Mouse (Mus musculus): Measurements from ENCODE around the gene Mybpc3.

Mybpc3 gene

GRCm38 (mm10) chr2:91109807-91110385 lies 8.0 kb upstream of the Mybpc3 start:
- ChIA-PET POLR2A (interaction anchor here in 2 of 4 experiments (0.9 to 6.1 kb wide), 21 partner anchors 12 to 184 kb away, joined by 3 to 68 read pairs (median 4); partner anchors contain the start of genes Ddb2 (in 2 of the 2), Rapsn (in 2 of the 2), Psmc3 (in 1 of the 2) and Slc39a13 (in 1 of the 2)), CTCF (interaction anchor here in 3 of 4 experiments (0.5 to 1.5 kb wide), 10 partner anchors 13 to 371 kb away, joined by 3 to 6 read pairs (median 3); partner anchors contain the start of gene Slc39a13 (in 1 of the 3))

- ChIA-PET CTCF (interaction anchor here (0.5 to 1.5 kb wide), 18 partner anchors 11 to 370 kb away, joined by 3 to 6 read pairs (median 3); partner anchors contain the start of gene Slc39a13 (in 1 of the 4)), POLR2A (interaction anchor here in 3 of 4 experiments (0.6 to 6.1 kb wide), 27 partner anchors 10 to 192 kb away, joined by 3 to 68 read pairs (median 4); partner anchors contain the start of genes Ddb2 (in 3 of the 3), Rapsn (in 2 of the 3), Psmc3 (in 1 of the 3) and Slc39a13 (in 1 of the 3))
Observed at GRCm38 (mm10) chr2:91110429-91110828, 7.5 kb upstream of the Mybpc3 start.

- ChIA-PET POLR2A (interaction anchor here in 3 of 4 experiments (0.5 to 6.1 kb wide), 79 partner anchors 8 to 709 kb away, joined by 3 to 68 read pairs (median 4); partner anchors contain the start of genes Arfgap2 (in 3 of the 3), Ddb2 (in 3 of the 3), Pacsin3 (in 2 of the 3) and Rapsn (in 2 of the 3)), CTCF (interaction anchor here in 3 of 4 experiments (0.9 to 4.3 kb wide), 12 partner anchors 41 to 376 kb away, joined by 3 to 45 read pairs (median 4); partner anchors contain the start of gene Ddb2 (in 3 of the 3))
Observed at GRCm38 (mm10) chr2:91111832-91112231, 6.1 kb upstream of the Mybpc3 start.

GRCm38 (mm10) chr2:91112491-91112890 lies 5.5 kb upstream of the Mybpc3 start:
- POLR2A ChIA-PET, result interaction anchor here (0.5 to 6.1 kb wide), 101 partner anchors 9 to 519 kb away, joined by 3 to 68 read pairs (median 4); partner anchors contain the start of genes Ddb2 (in 4 of the 4), Arfgap2 (in 3 of the 4), Acp2 (in 2 of the 4) and Madd (in 2 of the 4)
- CTCF ChIA-PET, result interaction anchor here in 3 of 4 experiments (0.6 to 4.3 kb wide), 18 partner anchors 9 to 375 kb away, joined by 3 to 45 read pairs (median 4); partner anchors contain the start of genes Ddb2 (in 3 of the 3), Slc39a13 (in 2 of the 3), Acp2 (in 1 of the 3) and Nr1h3 (in 1 of the 3)

GRCm38 (mm10) chr2:91113334-91113733 lies 4.6 kb upstream of the Mybpc3 start:
- POLR2A ChIA-PET, result interaction anchor here (0.5 to 6.1 kb wide), 67 partner anchors 8 to 590 kb away, joined by 3 to 68 read pairs (median 6); partner anchors contain the start of genes Ddb2 (in 4 of the 4), Arfgap2 (in 3 of the 4), Acp2 (in 2 of the 4) and Lrp4 (in 2 of the 4)

GRCm38 (mm10) chr2:91113852-91114251 lies 4.1 kb upstream of the Mybpc3 start:
- ChIA-PET CTCF (interaction anchor here (0.5 to 4.3 kb wide), 10 partner anchors 10 to 951 kb away, joined by 3 to 45 read pairs (median 6); partner anchors contain the start of genes Ddb2 (in 1 of the 4) and Slc39a13 (in 1 of the 4)), POLR2A (interaction anchor here (0.5 to 6.1 kb wide), 43 partner anchors 7 to 590 kb away, joined by 3 to 68 read pairs (median 7); partner anchors contain the start of genes Ddb2 (in 3 of the 4), Acp2 (in 2 of the 4), Arfgap2 (in 2 of the 4) and Nr1h3 (in 2 of the 4))

More at GRCm38 (mm10) chr2:91113334-91113733, 4.6 kb upstream of the Mybpc3 start:
- CTCF ChIA-PET, result interaction anchor here (0.5 to 4.3 kb wide), 14 partner anchors 10 to 951 kb away, joined by 3 to 45 read pairs (median 4); partner anchors contain the start of genes Ddb2 (in 3 of the 4) and Slc39a13 (in 2 of the 4)

- CTCF ChIA-PET, result interaction anchor here (0.5 to 4.3 kb wide), 184 partner anchors 8 to 1068 kb away, joined by 3 to 56 read pairs (median 4); partner anchors contain the start of genes Ddb2 (in 4 of the 4), Arfgap2 (in 3 of the 4), Slc39a13 (in 3 of the 4) and Acp2 (in 2 of the 4)
- POLR2A ChIA-PET, result interaction anchor here (0.5 to 6.1 kb wide), 66 partner anchors 9 to 412 kb away, joined by 3 to 68 read pairs (median 4); partner anchors contain the start of genes Ddb2 (in 4 of the 4), Acp2 (in 3 of the 4), Nr1h3 (in 3 of the 4) and Slc39a13 (in 3 of the 4)
Observed at GRCm38 (mm10) chr2:91114781-91115577, 3.0 kb upstream of the Mybpc3 start.

- ChIA-PET CTCF (interaction anchor here (0.6 to 4.3 kb wide), 185 partner anchors 8 to 1067 kb away, joined by 3 to 56 read pairs (median 4); partner anchors contain the start of genes Ddb2 (in 4 of the 4), Arfgap2 (in 3 of the 4), Slc39a13 (in 3 of the 4) and Acp2 (in 2 of the 4)), POLR2A (interaction anchor here (0.5 to 6.1 kb wide), 60 partner anchors 8 to 412 kb away, joined by 3 to 66 read pairs (median 4); partner anchors contain the start of genes Ddb2 (in 4 of the 4), Acp2 (in 3 of the 4), Nr1h3 (in 3 of the 4) and Slc39a13 (in 3 of the 4))
Observed at GRCm38 (mm10) chr2:91115578-91115970, 2.4 kb upstream of the Mybpc3 start.

- ChIA-PET CTCF (interaction anchor here in 1 of 4 experiments (1.3 to 2.3 kb wide), 2 partner anchors 51 to 78 kb away, joined by 3 to 34 read pairs; no protein-coding TSS in a partner anchor), POLR2A (interaction anchor here in 2 of 4 experiments (0.5 to 2.8 kb wide), 6 partner anchors 14 to 178 kb away, joined by 3 to 13 read pairs (median 8); partner anchors contain the start of genes Acp2 (in 1 of the 2), Ddb2 (in 1 of the 2), Madd (in 1 of the 2) and Nr1h3 (in 1 of the 2))
Observed at GRCm38 (mm10) chr2:91116842-91117241, 1.1 kb upstream of the Mybpc3 start.

- ChIA-PET CTCF (interaction anchor here in 1 of 4 experiments (0.6 kb wide), 1 partner anchor 636 kb away, joined by 3 read pairs; no protein-coding TSS in a partner anchor), POLR2A (interaction anchor here in 2 of 4 experiments (0.6 to 2.8 kb wide), 10 partner anchors 10 to 146 kb away, joined by 3 to 13 read pairs (median 3); partner anchors contain the start of genes Ddb2 (in 2 of the 2) and Arfgap2 (in 1 of the 2))
Observed at GRCm38 (mm10) chr2:91118647-91119046, 703 bp downstream of the Mybpc3 start.

- ChIA-PET POLR2A (interaction anchor here in 3 of 4 experiments (0.9 to 2.8 kb wide), 6 partner anchors 11 to 118 kb away, joined by 3 to 13 read pairs (median 4); partner anchors contain the start of gene Ddb2 (in 1 of the 3)), CTCF (no interaction called here)
Observed at GRCm38 (mm10) chr2:91119061-91119460, 1.1 kb downstream of the Mybpc3 start.

- POLR2A ChIA-PET, result interaction anchor here in 3 of 4 experiments (0.9 to 2.8 kb wide), 6 partner anchors 11 to 118 kb away, joined by 3 to 13 read pairs (median 4); partner anchors contain the start of gene Ddb2 (in 1 of the 3)
- CTCF ChIA-PET, result no interaction called here
Observed at GRCm38 (mm10) chr2:91119551-91119950, 1.6 kb downstream of the Mybpc3 start.

- ChIA-PET POLR2A (interaction anchor here in 1 of 4 experiments (0.6 to 1.8 kb wide), 5 partner anchors 7 to 632 kb away, joined by 3 to 12 read pairs (median 4); partner anchors contain the start of gene Ddb2), CTCF (no interaction called here)
Observed at GRCm38 (mm10) chr2:91120261-91120671, 2.3 kb downstream of the Mybpc3 start.

GRCm38 (mm10) chr2:91121011-91121410 lies 3.1 kb downstream of the Mybpc3 start:
- CTCF ChIA-PET, result interaction anchor here in 2 of 4 experiments (0.6 kb wide), 2 partner anchors 8 to 160 kb away, joined by 3 to 4 read pairs; no protein-coding TSS in a partner anchor
- POLR2A ChIA-PET, result interaction anchor here in 3 of 4 experiments (0.7 to 2.1 kb wide), 9 partner anchors 8 to 412 kb away, joined by 3 to 12 read pairs (median 4); partner anchors contain the start of gene Ddb2 (in 1 of the 3)

GRCm38 (mm10) chr2:91121497-91121896 lies 3.6 kb downstream of the Mybpc3 start:
- POLR2A ChIA-PET, result interaction anchor here in 3 of 4 experiments (0.7 to 2.1 kb wide), 8 partner anchors 9 to 413 kb away, joined by 3 to 12 read pairs (median 4); no protein-coding TSS in a partner anchor

GRCm38 (mm10) chr2:91123521-91123920 lies 5.6 kb downstream of the Mybpc3 start:
- ChIA-PET CTCF (interaction anchor here (0.5 to 3.5 kb wide), 9 partner anchors 8 to 146 kb away, joined by 3 to 21 read pairs (median 4); no protein-coding TSS in a partner anchor), POLR2A (interaction anchor here in 3 of 4 experiments (0.8 to 2.7 kb wide), 11 partner anchors 8 to 113 kb away, joined by 3 to 19 read pairs (median 4); partner anchors contain the start of gene Ddb2 (in 2 of the 3))

More at GRCm38 (mm10) chr2:91121497-91121896, 3.6 kb downstream of the Mybpc3 start:
- CTCF ChIA-PET, result interaction anchor here in 2 of 4 experiments (0.6 kb wide), 2 partner anchors 9 to 160 kb away, joined by 3 to 4 read pairs; no protein-coding TSS in a partner anchor
